In genomic region chr2:10048461-10048860, GRCm38 (mm10) we compare ENCODE assay signal across 8 mouse cellular contexts. TPM values are rescaled to one million over a fixed set of nuclear protein-coding genes. Genes with fewer than 3 reads are reported as not detected.
DNase-seq lines count a peak whose midpoint lies in the region; ATAC-seq lines count a peak whose summit lies in the region.

Gene Taf3, minus strand, starts transcription at chr2:10048596.

- peaks cover 11% of the 10 kb centered on the region for H3K4me1 ChIP-seq in hindbrain, embryonic 16.5 days (ENCODE audit: control insufficient read depth, insufficient read depth, low read depth, low read length)

- peaks cover 47% of the 10 kb centered on the region for H3K79me2 ChIP-seq in macrophage (ENCODE audit: inconsistent target)

- under 1% methylated on average over 36 of the region's 36 CpGs for WGBS in hindbrain, embryonic 16.5 days
- WGBS in macrophage (ENCODE audit: missing documents), result 0% methylated on average over 20 of the region's 36 CpGs

- peak; percentile 95 for ATAC-seq in hindbrain, embryonic 16.5 days

- peak within 1 kb of the TSS; percentile 85 for H3K4me2 ChIP-seq in hindbrain, embryonic 16.5 days (ENCODE audit: low read length)

- no peaks in the 10 kb centered on the region for H3K36me3 ChIP-seq in hindbrain, embryonic 16.5 days (ENCODE audit: control insufficient read depth, insufficient read depth, low read length)
- no peaks in the 10 kb centered on the region for H3K36me3 ChIP-seq in macrophage (ENCODE audit: inconsistent target)

- H3K9ac ChIP-seq in hindbrain, embryonic 16.5 days (ENCODE audit: low read depth, low read length), result peak within 1 kb of the TSS; percentile 70

- H3K4me3 ChIP-seq in hindbrain, embryonic 16.5 days (ENCODE audit: low read length), result peak within 1 kb of the TSS; percentile 95
- H3K4me3 ChIP-seq in macrophage (ENCODE audit: inconsistent target), result peak within 1 kb of the TSS; percentile 83

- peak within 1 kb of the TSS; percentile 67 for H3K27ac ChIP-seq in hindbrain, embryonic 16.5 days (ENCODE audit: low read depth, low read length)
- peak within 1 kb of the TSS; percentile 12; the same call in 1 of the 2 replicates for H3K27ac ChIP-seq in macrophage

- H3K27me3 ChIP-seq in hindbrain, embryonic 16.5 days (replicated peaks; ENCODE audit: control insufficient read depth, insufficient read depth, low read length), result no peaks in the 10 kb centered on the region

- DNase-seq in R1 (ENCODE audit: low read depth, low spot score), result peak; percentile 96
- DNase-seq in cerebellum, postnatal 25 days, result peak; percentile 94 to 97
- peak; percentile 88 to 92 for DNase-seq in frontal cortex, postnatal 36 days (ENCODE audit: low spot score in 2 of 2)
- peak; percentile 92 for DNase-seq in left cerebral cortex, adult 18-20 months (ENCODE audit: low spot score in 2 of 2)
- DNase-seq in right cerebral cortex, adult 18-20 months, result peak; percentile 95
- peak; percentile 71 for DNase-seq in urinary bladder, postnatal 10 days (ENCODE audit: low spot score)

- no peaks in the 10 kb centered on the region for H3K9me3 ChIP-seq in hindbrain, embryonic 16.5 days (ENCODE audit: control insufficient read depth, low read length)

RNA-seq across cellular contexts. Expression of gene Taf3, which starts in this region (rescaled TPM):
- 11.4 and 12.4 TPM in 2 replicates for polyA plus RNA-seq in hindbrain, embryonic 16.5 days (2015; fragmentation: Nextera tagmentation; extraction: Ambion mirVana)
- 10 to 100 TPM; 14.3 to 17.1 TPM for total RNA-seq in left cerebral cortex, adult 18-20 months (2021)
- total RNA-seq in macrophage (2018; cell fraction: chromatin; rRNA removed), result 10 to 100 TPM in 22 of 26 experiments, 1 to 10 TPM in 4; 5.4 to 25.7 (median 19.5) TPM
- 10 to 100 TPM in 11 of 26 experiments, 1 to 10 TPM in 15; 4.5 to 12.5 (median 9.3) TPM for total RNA-seq in macrophage (2018; cell fraction: cytosol; rRNA removed)
- total RNA-seq in macrophage (2018; cell fraction: nucleus; rRNA removed), result 10 to 100 TPM in 18 of 26 experiments, 1 to 10 TPM in 8; 5.3 to 28.4 (median 13.0) TPM
- polyA plus RNA-seq in macrophage (2018), result 5.1 to 15.9 TPM (median 8.5 TPM) in 3 replicates

Comparison
In these comparisons a context has a peak if more than half of its experiments do, and no peak if none do; other contexts are left out.
1. Peak in every context shown above with its lines: DNase-seq, ATAC-seq, H3K4me3 ChIP-seq and H3K27ac ChIP-seq.